Mouse (Mus musculus): Measurements from ENCODE around the gene H2-T24.
"Not testable (repeated sequence)": the region's sequence is repeated elsewhere in the genome, so short reads cannot be mapped to it uniquely, and the experiment has no call there.

Gene H2-T24

DNA sequence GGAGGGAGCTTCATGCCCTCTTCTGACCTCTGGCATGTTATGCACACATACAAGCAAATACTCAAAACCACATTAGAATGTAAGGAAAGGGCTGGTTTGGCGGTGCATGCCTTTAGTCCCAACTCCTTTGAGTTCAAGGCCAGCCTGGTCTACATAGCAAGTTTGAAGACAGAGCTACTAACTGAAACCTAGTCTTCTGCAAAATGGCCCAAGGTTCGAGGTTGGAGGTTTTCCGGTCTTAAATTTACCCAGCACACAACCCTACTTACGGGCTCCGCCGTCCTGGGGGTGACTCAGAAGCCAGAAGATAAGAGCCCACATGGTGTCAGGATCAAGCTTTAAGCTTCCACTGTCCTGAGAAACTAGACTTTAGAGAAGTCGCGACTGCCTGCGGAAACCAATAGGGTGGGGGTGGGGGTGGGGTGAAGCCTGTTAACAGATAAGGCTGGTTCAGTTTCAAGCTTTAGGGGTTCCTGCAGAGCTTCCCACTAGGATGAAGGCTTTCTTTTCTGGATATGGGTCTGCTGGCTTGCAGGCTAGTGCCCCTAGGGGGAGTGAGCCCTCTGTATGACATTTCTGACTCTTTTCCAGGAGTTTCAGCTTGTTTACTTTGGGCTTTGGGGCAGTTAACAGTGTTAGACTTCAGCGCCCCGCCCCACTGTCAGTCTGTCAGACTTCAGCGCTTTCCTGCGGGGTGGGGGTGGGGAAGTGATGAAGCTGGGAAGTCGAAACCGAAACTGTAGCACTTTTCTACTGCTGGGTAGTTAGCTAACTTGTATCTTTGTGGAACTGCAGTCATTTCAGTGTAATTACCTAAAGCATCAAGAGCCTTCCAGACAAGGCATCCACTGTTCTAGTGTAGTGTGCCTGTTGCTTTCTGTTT lies at the start of gene H2-T24:
H2-T24 (minus strand) TSS at position 370 of the 883 bp plus-strand sequence.
- DNase-seq (ENCODE audit: low read depth, low spot score) = peak; percentile 94

DNA sequence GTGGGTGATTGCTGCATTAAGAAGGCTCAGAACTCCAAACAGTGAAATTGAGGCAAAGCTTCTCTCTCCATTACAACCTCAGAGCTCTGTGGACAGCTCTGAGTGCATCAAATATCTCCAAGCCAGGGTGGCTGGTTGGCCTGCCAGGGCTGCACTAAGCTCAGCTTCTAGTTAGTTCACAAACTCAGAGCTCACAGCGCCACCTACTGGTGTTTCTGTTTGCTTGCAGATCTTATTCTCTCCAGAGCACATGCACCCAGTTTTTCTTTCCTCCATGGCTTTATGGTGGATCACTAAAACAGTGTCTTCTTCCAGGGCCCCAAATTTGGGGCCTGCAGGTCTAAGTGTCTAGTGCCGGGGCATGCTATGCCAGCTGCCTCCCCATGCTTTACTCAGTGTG lies 40.5 kb upstream of the H2-T24 start:
- DNase-seq (ENCODE audit: low read depth, low spot score) = peak; percentile 84

DNA sequence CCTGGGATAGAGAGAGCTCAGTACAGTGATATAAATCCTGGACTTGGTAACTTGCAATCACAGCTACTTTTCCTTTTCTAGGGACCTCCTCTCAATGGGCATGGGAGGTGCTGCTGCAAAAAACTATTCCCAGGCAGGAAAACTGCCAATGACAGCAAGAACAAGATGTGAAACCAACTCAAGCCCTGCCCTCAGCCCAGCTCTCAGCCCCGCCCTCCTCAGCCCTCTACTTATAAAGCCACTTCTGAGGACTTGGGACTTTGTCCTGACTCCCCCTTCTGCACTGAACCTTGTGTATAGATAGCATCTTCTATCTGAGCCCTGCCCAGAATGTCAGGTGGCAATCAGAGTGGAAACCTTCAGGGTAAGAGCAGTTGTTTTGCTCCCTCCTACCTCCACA lies 38.0 kb upstream of the H2-T24 start, which contains the start of gene Gm11127:
Gm11127 (minus strand) TSS at position 10 of the 400 bp plus-strand sequence.
- not testable (repeated sequence) for DNase-seq (ENCODE audit: low read depth, low spot score)

DNA sequence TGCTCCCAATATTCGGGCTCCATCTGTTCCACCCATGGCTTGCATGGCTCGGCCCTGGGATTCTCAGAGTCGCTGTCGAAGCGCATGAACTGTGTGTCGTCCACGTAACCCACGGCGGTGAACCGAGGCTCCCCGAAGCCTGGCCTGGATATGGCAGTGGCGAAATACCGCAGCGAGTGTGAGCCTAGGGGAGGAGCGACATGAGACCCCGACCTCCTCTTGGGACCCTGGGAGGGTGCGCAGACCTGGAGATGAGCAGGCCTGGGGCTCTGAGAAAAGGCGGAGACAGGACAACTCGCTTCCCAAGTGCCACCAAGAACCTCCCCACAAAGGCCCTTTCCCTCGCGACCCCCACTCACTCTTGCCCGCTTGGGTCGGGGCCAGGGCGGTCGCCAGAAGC lies 37.6 kb upstream of the H2-T24 start:
- DNase-seq (ENCODE audit: low read depth, low spot score) = not testable (repeated sequence)

GRCm38 (mm10) chr17:36043286-36043685 lies 22.9 kb upstream of the H2-T24 start:
- no peak for DNase-seq (ENCODE audit: low read depth, low spot score)

DNA sequence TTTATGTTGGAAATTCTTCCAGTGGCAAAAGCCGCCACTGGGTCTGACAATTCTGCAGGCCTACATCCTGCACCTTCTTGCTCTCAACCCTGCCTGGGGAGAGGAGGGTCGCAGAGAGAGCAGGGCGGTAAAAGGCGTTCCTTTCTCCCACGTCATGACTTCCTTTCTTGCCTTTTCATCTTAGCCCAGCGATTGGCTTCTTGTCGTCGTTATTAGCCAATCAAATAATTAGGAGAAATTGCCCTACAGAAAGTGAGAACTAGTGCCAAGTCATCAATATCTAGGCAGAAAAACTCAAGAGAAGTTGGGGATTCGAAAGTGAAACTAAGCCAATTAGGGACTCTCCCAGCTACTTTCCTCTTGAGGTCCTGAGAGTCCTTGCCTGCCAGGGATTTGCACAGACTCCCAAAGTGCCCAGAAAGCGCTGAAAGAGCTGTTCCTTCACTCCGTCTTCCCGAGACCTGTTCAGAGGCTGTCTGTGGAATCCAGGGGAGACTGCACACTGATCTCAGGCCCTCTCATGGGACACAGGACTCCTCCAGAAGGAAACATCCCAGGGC lies 22.3 kb upstream of the H2-T24 start, which contains the start of the genes H2-T22 and Gm6034:
H2-T22 (minus strand) TSS at position 138 of the 560 bp plus-strand sequence.
Gm6034 (plus strand) TSS at position 352 of the 560 bp plus-strand sequence.
- DNase-seq (ENCODE audit: low read depth, low spot score) = peak; percentile 97

DNA sequence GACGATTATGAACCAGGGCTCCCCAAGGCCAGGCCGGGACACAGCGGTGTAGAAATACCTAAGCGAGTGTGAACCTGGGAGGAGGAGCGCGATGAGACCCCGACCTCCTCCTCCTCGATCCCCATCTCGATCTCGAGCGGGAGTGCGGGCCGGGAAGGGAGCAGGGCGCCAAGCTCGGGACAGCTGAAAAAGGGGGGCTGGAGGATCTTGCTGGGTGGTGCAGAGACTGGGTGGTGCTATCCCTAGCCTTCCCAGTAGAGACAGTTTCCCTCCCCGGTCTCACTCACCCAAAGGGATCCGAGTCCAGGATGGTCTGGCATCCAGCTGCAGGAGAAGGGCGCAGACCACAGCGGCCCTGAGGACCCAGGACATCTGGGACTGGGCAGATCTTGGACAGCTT lies 21.7 kb upstream of the H2-T24 start:
- not testable (repeated sequence) for DNase-seq (ENCODE audit: low read depth, low spot score)

GRCm38 (mm10) chr17:36040604-36041003 lies 20.2 kb upstream of the H2-T24 start:
- not testable (repeated sequence) for DNase-seq (ENCODE audit: low read depth, low spot score)

GRCm38 (mm10) chr17:36036126-36036525 lies 15.8 kb upstream of the H2-T24 start:
- DNase-seq (ENCODE audit: low read depth, low spot score) = peak; percentile 34

- peak; percentile 71 for DNase-seq (ENCODE audit: low read depth, low spot score)
Measured at GRCm38 (mm10) chr17:36035010-36035638, 14.8 kb upstream of the H2-T24 start.

GRCm38 (mm10) chr17:36034524-36034923 lies 14.2 kb upstream of the H2-T24 start:
- not testable (repeated sequence) for DNase-seq (ENCODE audit: low read depth, low spot score)

- DNase-seq (ENCODE audit: low read depth, low spot score) = peak; percentile 86
Measured at GRCm38 (mm10) chr17:36032351-36032875, 12.1 kb upstream of the H2-T24 start, which contains the start of gene H2-T23. Gene H2-T23 (minus strand): TSS chr17:36032855.

DNA sequence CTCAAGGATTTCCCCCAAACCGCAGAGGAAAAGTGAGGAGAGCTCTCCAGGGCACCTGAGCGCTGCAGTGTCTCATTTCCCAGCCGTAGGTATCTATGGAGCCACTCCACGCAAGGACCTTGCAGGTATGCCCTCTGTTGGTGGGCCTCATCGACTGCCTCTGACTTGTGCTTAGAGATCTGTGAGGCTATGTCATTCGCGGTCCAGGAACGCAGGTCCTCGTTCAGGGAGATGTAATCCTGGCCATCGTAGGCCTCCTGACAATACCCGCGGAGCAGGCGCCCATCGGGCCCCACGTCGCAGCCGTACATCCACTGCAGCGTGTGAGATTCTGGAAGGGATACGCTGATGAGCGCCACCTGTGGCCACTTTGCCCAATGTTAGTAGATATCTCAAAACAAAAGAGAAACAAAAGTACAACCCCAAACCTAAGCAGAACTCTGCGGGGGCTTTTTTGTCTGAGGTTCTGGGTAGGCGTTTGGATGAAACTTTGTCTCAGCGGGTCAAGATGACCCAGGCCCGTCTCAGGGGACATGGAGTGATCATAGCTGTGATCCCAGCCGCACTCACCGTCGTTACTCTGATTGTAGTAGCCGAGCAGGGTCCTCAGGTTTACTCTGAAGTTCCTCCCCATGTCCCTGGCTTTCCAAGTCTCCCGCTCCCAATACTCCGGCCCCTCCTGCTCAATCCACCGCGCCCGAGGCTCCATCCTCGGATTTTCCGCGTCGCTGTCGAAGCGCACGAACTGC lies 11.4 kb upstream of the H2-T24 start:
- peak; percentile 79 for DNase-seq (ENCODE audit: low read depth, low spot score)

DNA sequence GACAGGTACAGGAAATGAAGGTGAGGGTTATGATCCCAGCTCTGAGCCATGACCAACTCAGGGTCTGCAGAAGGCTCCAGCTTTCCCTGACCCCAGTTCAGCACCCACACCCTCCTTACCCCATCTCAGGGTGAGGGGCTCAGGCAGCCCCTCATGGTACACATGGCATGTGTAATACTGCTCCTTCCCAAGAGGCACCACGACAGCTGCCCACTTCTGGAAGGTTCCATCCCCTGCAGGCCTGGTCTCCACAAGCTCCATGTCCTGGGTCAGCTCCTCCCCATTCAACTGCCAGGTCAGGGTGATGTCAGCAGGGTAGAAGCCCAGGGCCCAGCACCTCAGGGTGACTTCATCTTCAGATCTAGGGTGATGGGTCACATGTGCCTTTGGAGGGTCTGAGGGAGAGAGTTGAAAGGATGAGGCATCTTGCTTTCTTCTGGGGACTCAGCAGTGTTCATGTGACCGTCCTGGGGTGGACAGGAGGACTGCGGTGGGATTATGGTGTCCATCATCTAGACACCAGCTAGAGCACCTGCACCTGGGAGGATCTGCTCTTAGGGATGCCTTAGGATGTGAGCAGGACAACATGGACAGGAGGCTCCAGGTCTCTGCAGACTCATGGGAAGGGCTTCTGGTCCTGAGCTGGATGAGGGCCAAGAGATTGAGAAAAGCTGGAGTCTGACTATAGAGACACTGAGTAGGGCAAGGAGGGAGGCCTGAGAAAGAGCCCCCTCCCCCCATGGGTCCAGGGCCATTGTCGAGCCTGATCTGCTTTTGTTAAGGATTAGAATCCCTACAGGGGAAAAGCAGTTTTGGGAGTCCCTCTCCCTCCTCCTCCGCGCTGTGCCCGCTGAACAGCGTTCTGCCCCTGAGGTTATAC lies 10.6 kb upstream of the H2-T24 start:
- DNase-seq (ENCODE audit: low read depth, low spot score) = not testable (repeated sequence)

DNA sequence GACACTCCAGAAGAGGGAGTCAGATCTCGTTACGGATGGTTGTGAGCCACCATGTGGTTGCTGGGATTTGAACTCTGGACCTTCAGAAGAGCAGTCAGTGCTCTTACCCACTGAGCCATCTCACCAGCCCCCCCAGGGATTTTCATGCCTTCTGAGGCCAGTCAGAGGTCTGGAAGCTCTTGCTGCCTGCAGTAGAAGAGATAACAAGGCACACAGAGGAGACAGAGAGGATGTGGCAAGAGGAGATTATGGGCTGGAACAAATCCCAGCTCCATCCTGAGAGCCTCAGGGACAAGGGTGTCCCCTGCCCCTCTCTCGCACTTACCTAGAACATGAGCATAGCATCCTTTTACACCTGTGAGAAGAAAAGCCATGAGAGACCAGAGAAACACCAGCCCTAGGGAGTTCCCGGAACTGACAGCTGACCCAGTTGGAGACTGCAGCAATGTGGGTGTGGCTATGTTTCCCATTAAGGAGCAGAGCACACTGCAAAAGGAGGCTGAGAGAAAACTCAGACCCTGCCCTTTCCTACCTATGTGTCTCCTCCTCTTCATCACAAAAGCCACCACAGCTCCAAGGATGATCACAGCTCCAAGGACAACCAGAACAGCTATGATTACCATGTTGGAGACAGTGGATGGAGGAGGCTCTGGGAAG lies 9.8 kb upstream of the H2-T24 start:
- peak; percentile 32 for DNase-seq (ENCODE audit: low read depth, low spot score)

DNA sequence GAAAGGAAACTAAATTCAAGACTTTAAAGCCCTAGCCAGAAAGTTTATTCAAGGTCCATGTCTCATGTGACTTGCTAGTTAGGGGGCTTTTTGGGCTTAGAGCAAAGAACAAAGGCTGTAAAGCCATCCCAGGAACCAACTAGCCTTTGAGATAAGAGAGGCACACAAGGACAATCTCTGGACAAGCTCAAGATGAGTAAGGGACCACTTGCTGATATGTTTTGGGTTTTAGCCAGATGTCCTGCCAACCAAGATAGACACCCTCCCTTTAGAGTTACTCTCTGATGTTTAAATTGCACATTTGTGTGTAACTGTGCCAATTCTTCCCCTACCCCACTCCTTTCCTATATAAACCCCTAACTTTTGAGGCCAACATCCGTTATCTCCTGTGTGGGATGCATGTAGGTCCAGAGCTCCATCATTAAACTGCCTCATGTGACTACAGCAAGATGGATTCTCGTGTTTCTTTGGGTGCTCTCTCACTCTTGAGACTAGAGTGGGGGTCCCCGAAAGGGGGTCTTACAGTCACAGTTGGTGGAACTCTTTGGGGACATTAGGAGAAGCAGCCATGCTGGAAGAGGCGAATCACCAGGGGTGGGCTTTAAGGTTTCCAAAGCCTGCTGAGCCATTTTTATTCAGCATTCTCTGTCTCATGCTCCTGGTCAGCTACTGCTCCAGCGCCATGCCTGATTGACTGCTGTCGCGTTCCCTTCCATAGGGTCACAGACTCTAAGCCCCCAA lies 8.7 kb upstream of the H2-T24 start:
- DNase-seq (ENCODE audit: low read depth, low spot score) = no peak

GRCm38 (mm10) chr17:36027663-36028062 lies 7.3 kb upstream of the H2-T24 start:
- no peak for DNase-seq (ENCODE audit: low read depth, low spot score)

DNA sequence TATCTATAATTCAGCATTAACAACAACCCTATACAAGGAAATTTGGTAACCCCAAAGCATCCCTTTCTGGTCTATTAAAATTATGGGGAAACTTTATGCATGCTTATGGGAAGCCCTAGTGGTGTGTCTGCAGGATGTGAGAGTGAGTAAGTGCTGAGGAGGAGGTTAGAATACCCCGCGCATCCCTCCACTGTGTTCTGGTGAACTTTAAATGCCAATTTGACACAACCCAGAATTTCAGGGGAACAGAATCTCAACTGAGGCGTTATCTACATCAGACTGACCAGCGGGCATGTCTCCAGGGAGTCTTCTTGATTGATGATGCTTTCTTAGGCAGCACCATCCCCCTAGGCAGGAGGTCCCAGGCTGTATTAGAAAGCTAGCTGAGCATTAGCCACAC lies 5.5 kb upstream of the H2-T24 start:
- no peak for DNase-seq (ENCODE audit: low read depth, low spot score)

DNA sequence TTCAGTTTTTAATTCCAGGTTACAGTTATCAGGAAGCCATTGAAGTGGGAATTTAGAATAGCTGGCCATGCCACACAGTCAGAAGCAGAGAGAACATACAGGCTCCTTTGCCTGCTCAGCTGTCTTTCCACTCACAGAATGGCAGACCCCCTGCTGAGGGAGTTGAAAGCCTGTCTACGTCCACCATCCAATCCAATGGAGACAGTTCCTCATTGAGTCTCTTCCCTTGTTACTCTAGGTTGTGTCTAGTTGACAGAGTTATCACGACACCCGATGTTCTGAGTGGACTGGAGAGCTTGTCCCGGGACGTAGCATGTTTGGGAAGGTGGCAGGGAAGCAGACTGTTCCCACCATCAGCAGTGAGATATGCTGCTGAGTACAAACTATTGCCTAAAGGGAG lies 4.8 kb upstream of the H2-T24 start:
- no peak for DNase-seq (ENCODE audit: low read depth, low spot score)

Measured in CD4-positive helper T cell, adult 2 months (primary cell).